Mouse (Mus musculus) frontal cortex, postnatal 36 days (tissue): ENCODE data around the gene Acnat2.
"Not testable (repeated sequence)": the region's sequence is repeated elsewhere in the genome, so short reads cannot be mapped to it uniquely, and the experiment has no call there.

Experiments
- DNase-seq, 2 experiments: peaks; one replicate each; pipeline ENCODE4 v3.0.0; 2022; ENCODE audit warnings: low spot score in 2 of 2

Acnat2 gene

GRCm38 (mm10) chr4:49407957-49408356 is at the start of gene Acnat2:
Acnat2 (minus strand) TSS chr4:49408151.
- not testable (repeated sequence) for DNase-seq

DNA sequence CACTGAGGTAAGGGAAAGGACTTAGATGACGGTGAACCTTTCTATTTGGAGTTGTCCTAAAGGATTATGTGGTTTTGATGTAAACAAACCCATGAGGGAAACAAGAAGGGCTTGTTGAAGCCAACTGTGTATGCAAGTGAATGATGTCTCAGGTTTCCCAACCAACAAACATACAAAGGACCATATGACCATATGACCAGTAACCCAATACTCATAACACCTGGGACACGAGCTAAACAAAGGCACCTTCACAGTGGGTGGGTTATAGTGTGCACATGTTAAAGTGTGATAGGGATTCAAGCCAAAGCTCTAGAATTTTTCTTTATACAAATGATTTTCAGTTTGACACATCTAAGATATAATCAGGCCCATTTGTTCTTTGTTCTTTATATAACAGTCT is 48.2 kb upstream of the Acnat2 start:
- no peak for DNase-seq

GRCm38 (mm10) chr4:49451848-49452551 is 44.0 kb upstream of the Acnat2 start:
- no peak for DNase-seq

- DNase-seq: not testable (repeated sequence)
Measured at GRCm38 (mm10) chr4:49451133-49451847, 43.3 kb upstream of the Acnat2 start.

DNA sequence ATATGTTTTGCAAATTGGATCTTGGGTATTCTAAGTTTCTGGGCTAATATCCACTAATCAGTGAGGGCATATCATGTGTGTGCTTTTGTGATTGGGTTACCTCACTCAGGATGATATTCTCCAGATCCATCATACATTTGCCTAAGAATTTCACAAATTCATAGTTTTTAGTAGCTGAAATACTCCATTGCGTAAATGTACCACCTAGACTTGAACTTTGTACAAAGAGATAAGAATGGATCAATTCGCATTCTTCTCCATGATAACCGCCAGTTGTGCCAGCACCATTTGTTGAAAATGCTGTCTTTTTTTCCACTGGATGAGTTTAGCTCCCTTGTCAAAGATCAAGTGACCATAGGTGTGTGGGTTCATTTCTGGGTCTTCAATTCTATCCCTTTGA is 29.0 kb upstream of the Acnat2 start:
- DNase-seq: not testable (repeated sequence)

GRCm38 (mm10) chr4:49410151-49410550 is 2.2 kb upstream of the Acnat2 start:
- not testable (repeated sequence) for DNase-seq

DNA sequence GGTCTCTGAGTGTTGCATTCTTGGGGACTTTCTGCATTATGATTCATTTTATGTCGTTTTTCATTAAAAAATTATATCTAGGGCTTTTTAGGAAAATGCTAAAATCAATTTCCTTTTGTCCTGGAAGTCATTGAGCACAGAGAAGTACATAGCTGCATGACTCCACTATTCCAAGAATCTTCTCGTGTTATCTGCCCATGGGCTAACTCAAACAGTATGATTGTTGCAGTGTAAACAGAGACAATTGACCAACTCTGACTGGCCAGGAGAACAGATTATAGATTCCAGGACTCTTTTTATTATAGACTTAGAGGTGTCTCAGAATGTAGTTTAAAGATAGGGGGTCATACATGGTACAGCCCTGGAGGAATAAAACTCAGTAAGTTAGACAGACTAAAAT is 21.1 kb downstream of the Acnat2 start:
- DNase-seq: no peak

DNA sequence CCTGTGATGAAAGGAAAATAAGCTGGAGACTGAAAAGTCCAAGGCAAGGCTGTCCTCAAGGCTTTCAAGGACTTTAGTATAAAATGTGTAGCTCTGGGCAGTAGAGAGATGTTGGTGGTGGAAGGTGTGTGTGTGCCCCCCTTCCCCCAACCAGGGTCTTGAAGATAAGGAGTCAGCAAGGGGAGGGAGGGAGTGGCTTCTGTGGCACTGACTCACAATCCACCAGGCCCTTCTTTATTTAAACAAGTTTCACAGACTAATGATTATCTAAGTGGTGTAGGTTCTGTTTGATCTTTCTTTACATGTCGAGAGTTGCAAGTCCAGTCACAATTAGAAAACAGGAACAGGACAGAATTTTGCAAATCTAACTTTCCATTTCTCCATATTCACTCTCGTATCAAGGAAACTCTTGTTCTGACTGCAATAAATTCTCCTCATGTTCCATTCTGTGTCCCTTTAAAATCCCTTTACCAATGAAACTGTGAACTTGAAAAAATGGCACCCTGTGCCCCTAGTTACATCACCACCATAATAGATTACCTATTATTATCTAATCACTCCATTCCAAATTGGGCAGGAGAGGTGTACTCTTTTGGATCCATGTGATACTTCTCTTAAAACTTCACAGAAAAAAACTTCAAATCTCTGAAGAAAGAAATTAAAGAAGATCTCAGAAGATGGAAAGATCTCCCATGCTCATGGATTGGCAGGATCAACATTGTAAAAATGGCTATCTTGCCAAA is 24.2 kb downstream of the Acnat2 start:
- not testable (repeated sequence) for DNase-seq

- DNase-seq: not testable (repeated sequence)
Measured at GRCm38 (mm10) chr4:49368046-49368445, 39.9 kb downstream of the Acnat2 start.

DNA sequence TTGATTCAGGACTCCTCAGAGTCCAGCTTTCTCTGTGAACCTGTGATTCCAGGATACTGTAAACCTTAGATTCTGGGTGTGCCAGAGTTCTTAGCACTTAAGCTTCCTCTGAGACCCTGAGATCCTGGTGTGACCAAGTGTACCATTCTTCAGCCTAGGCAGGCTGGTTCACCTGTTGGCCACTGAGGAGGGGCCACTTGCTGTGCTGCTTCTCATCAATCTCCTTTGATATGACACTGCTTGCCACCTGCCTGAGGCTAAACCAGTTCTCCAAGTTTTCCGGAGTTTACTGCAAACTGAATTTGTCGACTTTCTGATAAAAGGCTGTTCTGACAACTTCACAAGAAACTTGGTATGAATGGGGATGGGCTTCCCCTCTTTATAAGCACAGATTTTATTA is 50.9 kb downstream of the Acnat2 start:
- DNase-seq: no peak

DNA sequence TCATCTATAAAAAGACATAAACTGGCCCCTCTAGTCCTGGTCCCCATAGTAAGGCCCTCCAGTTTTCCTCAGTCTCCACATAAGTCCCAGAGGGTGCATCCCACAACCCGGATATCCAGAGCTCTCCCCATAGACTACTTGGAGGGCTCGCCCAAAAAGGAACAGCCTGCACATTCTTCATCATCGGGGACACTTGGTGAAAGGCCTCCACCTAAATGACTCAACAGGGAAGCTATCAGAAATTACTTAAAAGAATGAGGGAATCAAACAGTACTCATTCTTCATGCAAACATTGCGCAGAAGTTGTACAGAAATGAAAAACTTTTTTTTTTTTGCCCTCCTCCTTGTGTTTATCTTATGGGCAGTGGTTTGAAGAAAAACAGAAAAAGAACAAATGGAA is 57.5 kb downstream of the Acnat2 start:
- DNase-seq: no peak

GRCm38 (mm10) chr4:49348677-49349076 is 59.3 kb downstream of the Acnat2 start:
- DNase-seq: no peak

- DNase-seq: not testable (repeated sequence)
Measured at GRCm38 (mm10) chr4:49348001-49348400, 60.0 kb downstream of the Acnat2 start.

DNA sequence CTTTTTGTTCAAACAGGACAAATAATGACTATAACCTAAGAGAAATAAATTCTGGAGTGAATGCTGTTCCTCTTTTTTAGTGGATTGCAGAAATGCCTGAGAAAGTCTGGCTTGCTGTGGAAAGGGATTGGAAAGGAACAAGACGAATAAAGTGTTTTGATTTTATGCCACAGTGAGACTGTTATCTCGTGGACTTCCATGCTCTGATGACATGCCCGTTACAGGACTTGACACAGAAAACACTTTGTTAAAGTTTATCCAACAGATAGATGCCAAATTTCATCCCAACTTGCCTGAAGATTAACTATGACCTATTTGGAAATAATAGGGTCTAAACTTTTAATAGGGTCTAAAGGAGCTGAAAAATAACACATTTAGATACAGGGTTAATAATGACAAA is 67.9 kb downstream of the Acnat2 start:
- not testable (repeated sequence) for DNase-seq

DNA sequence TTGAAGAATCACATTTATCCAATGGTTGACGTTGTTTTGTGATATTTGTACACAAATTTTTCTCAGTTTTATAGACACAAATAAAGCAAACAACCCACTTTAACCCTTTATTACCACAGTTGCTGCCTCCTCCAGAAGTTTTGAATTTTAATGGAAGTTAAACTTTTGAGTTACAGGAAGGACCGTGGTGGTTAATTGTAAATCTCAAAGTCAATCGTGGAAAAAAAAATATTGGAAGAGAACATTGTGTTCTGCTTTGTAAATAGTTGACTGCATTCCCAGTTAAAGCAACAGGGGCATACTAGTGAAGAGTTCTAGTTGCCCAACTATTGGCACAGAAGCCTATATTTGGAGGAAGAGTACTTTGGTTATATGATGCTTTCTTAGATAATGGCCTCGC is 70.0 kb downstream of the Acnat2 start:
- not testable (repeated sequence) for DNase-seq
